Mouse (Mus musculus) urinary bladder, adult 2 months (tissue): ENCODE results near the gene Snrpb. TPM values are rescaled to one million over a fixed set of nuclear protein-coding genes. Genes with fewer than 3 reads are reported as not detected.
A peak's percentile ranks its signal among the peaks of the same experiment; 100 is the strongest.

Experiments used
- DNase-seq: peaks from one replicate; pipeline ENCODE4 v3.0.0; 2022; ENCODE audit warnings: low spot score
- polyA plus RNA-seq: library from polyadenylated mRNA; depleted of rRNA; stranded (reverse); fragments of >200 nt; gene quantifications from 2 replicates; pipeline ENCODE4 v1.2.3, GENCODE M21; 2012; rRNA removed

The Snrpb gene
- polyA plus RNA-seq: 193 and 258 TPM in 2 replicates

GRCm38 (mm10) chr2:130178706-130179506 is at the start of gene Snrpb:
Snrpb (minus strand) TSS chr2:130179403.
- DNase-seq: peak; percentile 86

GRCm38 (mm10) chr2:130211581-130211980 is 32.4 kb upstream of the Snrpb start:
- DNase-seq: no peak

GRCm38 (mm10) chr2:130209636-130210035 is 30.4 kb upstream of the Snrpb start:
- no peak for DNase-seq

- no peak for DNase-seq
These were observed 28.8 kb upstream of the Snrpb start for GRCm38 (mm10) chr2:130207996-130208395.

- no peak for DNase-seq
These were observed 28.2 kb upstream of the Snrpb start for GRCm38 (mm10) chr2:130207376-130207775.

GRCm38 (mm10) chr2:130200961-130201360 is 21.8 kb upstream of the Snrpb start:
- no peak for DNase-seq

GRCm38 (mm10) chr2:130194894-130195293 is 15.7 kb upstream of the Snrpb start, which contains the start of gene Tmc2:
Tmc2 (plus strand) TSS chr2:130195194.
- DNase-seq: no peak

- DNase-seq: no peak
These were observed 9.2 kb upstream of the Snrpb start for GRCm38 (mm10) chr2:130188391-130188790.

- DNase-seq: no peak
These were observed 360 bp upstream of the Snrpb start for GRCm38 (mm10) chr2:130179507-130180019.

- no peak for DNase-seq
These were observed 860 bp downstream of the Snrpb start for GRCm38 (mm10) chr2:130178381-130178705.

- DNase-seq: no peak
These were observed 2.4 kb downstream of the Snrpb start for GRCm38 (mm10) chr2:130176820-130177219.

- DNase-seq: no peak
These were observed 7.5 kb downstream of the Snrpb start for GRCm38 (mm10) chr2:130171674-130172073.

GRCm38 (mm10) chr2:130167861-130168260 is 11.3 kb downstream of the Snrpb start:
- no peak for DNase-seq

GRCm38 (mm10) chr2:130166311-130167214 is 12.6 kb downstream of the Snrpb start:
- no peak for DNase-seq

- DNase-seq: no peak
These were observed 16.5 kb downstream of the Snrpb start for GRCm38 (mm10) chr2:130162701-130163100.

- DNase-seq: no peak
These were observed 21.1 kb downstream of the Snrpb start for GRCm38 (mm10) chr2:130158088-130158437.

GRCm38 (mm10) chr2:130157231-130158087 is 21.7 kb downstream of the Snrpb start:
- DNase-seq: no peak

- no peak for DNase-seq
These were observed 23.4 kb downstream of the Snrpb start for GRCm38 (mm10) chr2:130155851-130156250.

- no peak for DNase-seq
These were observed 24.0 kb downstream of the Snrpb start for GRCm38 (mm10) chr2:130155171-130155570.

GRCm38 (mm10) chr2:130146089-130146668 is 33.0 kb downstream of the Snrpb start:
- no peak for DNase-seq

GRCm38 (mm10) chr2:130144703-130145324 is 34.4 kb downstream of the Snrpb start:
- no peak for DNase-seq
